8 mouse cellular contexts compared by ENCODE assay signal in the genomic region with DNA sequence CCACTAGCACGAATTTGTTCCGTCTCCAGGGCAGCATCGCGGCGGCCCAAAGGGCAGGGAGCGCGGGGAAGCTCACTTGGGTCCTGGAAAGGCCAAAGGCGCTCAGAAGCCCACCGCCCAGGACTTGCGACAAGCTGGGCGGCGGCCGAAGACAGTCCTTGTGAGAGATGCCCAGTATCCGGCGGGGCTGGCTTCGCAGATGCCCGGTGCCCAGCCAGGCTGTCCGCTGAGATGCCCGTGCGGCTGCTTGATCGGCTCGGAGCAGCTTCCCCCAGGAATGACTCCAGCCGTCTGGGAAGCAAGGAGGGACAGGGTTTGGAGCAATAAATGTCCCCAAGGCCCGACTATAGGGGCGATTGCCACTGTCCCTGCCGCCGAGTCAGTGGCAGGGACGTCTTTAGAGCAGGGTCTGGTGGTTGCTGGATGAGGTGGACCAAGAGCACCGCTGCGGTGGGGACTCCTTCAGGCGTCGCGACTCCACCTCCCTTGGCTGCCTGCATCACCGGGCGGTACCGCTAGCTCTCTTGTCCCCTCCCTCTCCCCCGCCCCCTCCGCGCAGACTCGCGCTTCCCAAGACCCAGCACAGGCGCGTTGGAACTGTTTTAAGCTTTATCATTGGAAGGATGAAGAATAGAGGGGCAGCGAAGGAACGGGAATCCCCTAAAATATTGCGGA. TPM values are rescaled to one million over a fixed set of nuclear protein-coding genes. Genes with fewer than 3 reads are reported as not detected.
DNase-seq lines count a peak whose midpoint lies in the region; ATAC-seq lines count a peak whose summit lies in the region.

Gene Fam43b, minus strand, starts transcription at position 558 of the 675 bp plus-strand sequence.

- H3K9ac ChIP-seq in liver, embryonic 13.5 days, result no peak within 1 kb of the TSS

- H3K36me3 ChIP-seq in heart, embryonic 10.5 days, result no peaks in the 10 kb centered on the region
- H3K36me3 ChIP-seq in liver, embryonic 13.5 days, result no peaks in the 10 kb centered on the region

- H3K27ac ChIP-seq in heart, embryonic 10.5 days, result peak within 1 kb of the TSS; percentile 8; the same call in 1 of the 2 replicates
- H3K27ac ChIP-seq in liver, embryonic 13.5 days, result no peak within 1 kb of the TSS

- H3K9me3 ChIP-seq in heart, embryonic 10.5 days, result no peaks in the 10 kb centered on the region
- H3K9me3 ChIP-seq in liver, embryonic 13.5 days (replicated peaks), result no peaks in the 10 kb centered on the region

- peak; percentile 73 for DNase-seq in layer of hippocampus, adult 11-12 months (ENCODE audit: low spot score)
- DNase-seq in layer of hippocampus, adult 9-10 months (ENCODE audit: low spot score), result no peak
- DNase-seq in cerebellum, postnatal 25 days, result peak; percentile 27 to 62
- peak; percentile 79 for DNase-seq in heart, embryonic 10.5 days (ENCODE audit: low spot score)
- peak; percentile 51 for DNase-seq in kidney, postnatal 25 days
- DNase-seq in liver, embryonic 13.5 days, result no peak
- peak; percentile 84 for DNase-seq in right cerebral cortex, postnatal 4 days
- DNase-seq in urinary bladder, postnatal 10 days (ENCODE audit: low spot score), result no peak

- H3K4me2 ChIP-seq in liver, embryonic 13.5 days, result peak within 1 kb of the TSS; percentile 36

- H3K4me1 ChIP-seq in heart, embryonic 10.5 days, result peaks cover 24% of the 10 kb centered on the region
- H3K4me1 ChIP-seq in liver, embryonic 13.5 days (replicated peaks), result peaks cover 7% of the 10 kb centered on the region; the same call in 1 of the 2 replicates

- under 1% methylated on average over 46 of the region's 46 CpGs for WGBS in heart, embryonic 10.5 days
- 1% methylated on average over 46 of the region's 46 CpGs for whole genome bisulfite sequencing in liver, embryonic 13.5 days (ENCODE audit: insufficient replicate concordance)

- peak within 1 kb of the TSS; percentile 60 for H3K4me3 ChIP-seq in heart, embryonic 10.5 days
- peak within 1 kb of the TSS; percentile 18 for H3K4me3 ChIP-seq in liver, embryonic 13.5 days (replicated peaks)

- H3K27me3 ChIP-seq in heart, embryonic 10.5 days (ENCODE audit: insufficient read depth, poor library complexity, severe bottlenecking), result peaks cover 95% of the 10 kb centered on the region
- H3K27me3 ChIP-seq in liver, embryonic 13.5 days, result peaks cover 76% of the 10 kb centered on the region

- no peak for ATAC-seq in liver, embryonic 13.5 days (ENCODE audit: low read depth)

RNA-seq across cellular contexts. Expression of gene Fam43b, which starts in this region (rescaled TPM):
- 0.16 TPM in 1 of 2 replicates, not detected in the other for polyA plus RNA-seq in heart, embryonic 10.5 days (2016; fragmentation: Nextera tagmentation; extraction: Ambion mirVana)
- polyA plus RNA-seq in liver, embryonic 13.5 days (2015; fragmentation: Nextera tagmentation; extraction: Ambion mirVana), result not detected in 2 replicates

Comparison
In these comparisons a context has a peak if more than half of its experiments do, and no peak if none do; other contexts are left out.
1. DNase-seq: peak in layer of hippocampus, adult 11-12 months (single experiment), cerebellum, postnatal 25 days (2 of 2), kidney, postnatal 25 days (2 of 2) and right cerebral cortex, postnatal 4 days (single experiment); none in layer of hippocampus, adult 9-10 months (single experiment), liver, embryonic 13.5 days (single experiment) and urinary bladder, postnatal 10 days (single experiment).
2. Peak in DNase-seq, H3K4me3 ChIP-seq and H3K27ac ChIP-seq in heart, embryonic 10.5 days; RNA of the gene not detected or under 1 TPM.